Mouse (Mus musculus) testis, postnatal 10 days (tissue): ENCODE results near the gene Rnh1.

Experiments used
- DNase-seq: peaks from one replicate; pipeline ENCODE4 v3.0.0; 2021; ENCODE audit warnings: low spot score

The Rnh1 gene

GRCm38 (mm10) chr7:141172116-141173006 is at the start of gene Rnh1:
Gene Rnh1 (minus strand): TSS chr7:141172857.
- peak; percentile 95 for DNase-seq

DNA sequence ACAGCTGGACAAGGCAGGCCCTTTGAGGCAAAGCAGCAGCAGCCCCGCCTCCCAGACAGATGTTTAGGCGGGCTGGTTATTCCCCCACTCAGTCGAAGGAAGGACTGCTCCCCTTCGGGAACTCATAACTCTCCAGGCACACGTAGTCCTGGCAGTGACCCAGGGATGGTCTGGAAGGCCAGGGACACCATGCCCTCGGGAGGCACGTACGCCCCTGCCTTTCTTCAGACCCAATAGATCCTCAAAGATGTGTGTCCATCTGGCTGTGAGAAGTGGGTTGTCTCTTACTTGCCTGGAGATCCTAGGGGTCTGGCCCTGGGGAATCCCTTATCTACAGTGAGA is 49.4 kb upstream of the Rnh1 start:
- no peak for DNase-seq

DNA sequence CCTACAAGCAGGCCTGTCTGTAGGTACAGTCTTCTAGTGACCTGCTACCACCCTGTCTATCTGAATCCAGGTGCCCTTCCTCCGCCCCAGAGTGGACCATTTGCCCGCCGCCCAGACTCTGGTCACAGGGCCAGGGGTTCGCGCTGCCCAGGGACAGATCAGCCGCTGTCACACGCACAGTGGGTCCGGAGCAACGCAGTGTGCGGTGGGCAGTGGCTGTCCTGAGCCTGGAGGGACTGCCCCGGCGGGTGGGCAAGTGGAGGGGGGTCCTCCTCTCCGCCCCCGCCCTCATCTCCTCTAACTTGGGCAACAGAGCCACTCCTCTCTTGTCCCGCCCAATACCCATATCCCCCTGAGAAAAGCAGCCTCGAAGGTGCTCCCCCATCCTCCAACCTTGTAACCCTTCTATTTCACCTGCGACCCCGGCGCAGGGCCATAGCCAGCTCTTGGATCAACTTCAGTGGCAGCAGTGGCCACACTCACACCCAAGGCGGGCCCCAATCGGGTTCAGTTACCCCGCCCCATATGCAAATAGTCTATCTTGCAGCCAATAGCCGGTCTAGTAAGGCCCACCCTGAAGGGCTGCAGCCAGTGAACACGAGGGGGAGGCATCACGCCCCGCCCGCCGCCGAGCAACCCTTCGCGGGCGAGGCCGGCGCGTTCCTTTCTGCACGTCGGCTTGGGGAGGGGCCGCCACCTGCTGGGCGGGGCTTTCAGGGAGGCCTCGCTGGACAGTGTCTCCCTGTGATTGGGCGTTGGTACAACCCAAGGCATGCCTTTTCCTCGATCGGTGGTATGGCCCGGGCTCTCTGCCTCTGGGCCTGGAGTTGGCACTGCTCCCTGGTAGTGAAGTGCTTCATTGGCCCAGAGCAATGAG is 48.8 kb upstream of the Rnh1 start:
- peak; percentile 98 for DNase-seq

GRCm38 (mm10) chr7:141220377-141220776 is 47.7 kb upstream of the Rnh1 start:
- DNase-seq, result no peak

GRCm38 (mm10) chr7:141219558-141220099 is 47.0 kb upstream of the Rnh1 start:
- no peak for DNase-seq

DNA sequence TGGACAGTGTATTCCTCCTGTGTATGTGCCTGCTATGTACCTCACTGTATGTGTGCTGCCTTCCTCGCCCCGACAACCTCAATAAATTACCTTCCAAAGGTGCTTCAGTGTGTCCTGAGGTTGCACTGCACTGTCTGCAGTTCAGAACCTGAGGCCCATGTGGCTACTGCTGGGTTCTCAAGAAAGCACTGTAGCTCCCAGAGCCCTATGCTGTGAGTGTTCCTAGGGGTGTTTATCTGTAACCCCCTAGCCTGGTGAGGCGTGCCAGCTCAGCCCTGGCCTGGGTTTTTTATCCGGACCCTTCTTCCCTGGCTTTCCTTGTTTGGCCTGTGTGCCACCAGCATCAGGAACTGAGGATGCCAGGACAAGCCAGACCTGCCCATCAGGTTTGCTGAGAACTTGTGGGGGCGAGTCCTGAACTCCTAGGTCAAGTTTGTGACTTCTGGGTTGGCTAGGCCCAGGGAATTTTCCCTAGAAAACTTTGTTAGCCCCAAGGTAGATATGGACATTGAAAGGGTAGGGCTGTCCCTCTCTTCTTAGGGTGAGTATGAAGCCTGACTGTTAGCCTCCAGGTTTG is 46.0 kb upstream of the Rnh1 start:
- DNase-seq, result no peak

DNA sequence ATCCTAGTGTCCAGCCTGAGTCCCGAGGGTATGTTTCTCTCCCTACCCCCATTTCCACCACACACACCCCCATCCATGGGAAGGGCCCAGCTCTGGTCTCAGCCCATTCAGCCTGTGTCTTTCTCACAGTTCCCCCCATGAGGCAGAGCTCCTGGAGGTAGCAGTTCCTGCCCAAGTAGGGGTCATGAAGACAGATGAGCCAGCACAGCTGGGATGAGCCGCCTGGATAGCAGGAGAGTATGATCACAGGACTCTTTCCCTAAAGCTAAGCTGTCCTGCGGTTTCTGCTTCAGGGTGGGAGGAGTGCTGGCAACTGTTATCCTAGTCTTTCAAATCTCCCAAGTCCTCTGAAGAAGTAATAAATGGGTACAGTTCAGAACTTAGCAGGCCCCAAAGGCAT is 45.5 kb upstream of the Rnh1 start:
- no peak for DNase-seq

- DNase-seq, result no peak
Observed at GRCm38 (mm10) chr7:141217343-141218013, 44.8 kb upstream of the Rnh1 start.

DNA sequence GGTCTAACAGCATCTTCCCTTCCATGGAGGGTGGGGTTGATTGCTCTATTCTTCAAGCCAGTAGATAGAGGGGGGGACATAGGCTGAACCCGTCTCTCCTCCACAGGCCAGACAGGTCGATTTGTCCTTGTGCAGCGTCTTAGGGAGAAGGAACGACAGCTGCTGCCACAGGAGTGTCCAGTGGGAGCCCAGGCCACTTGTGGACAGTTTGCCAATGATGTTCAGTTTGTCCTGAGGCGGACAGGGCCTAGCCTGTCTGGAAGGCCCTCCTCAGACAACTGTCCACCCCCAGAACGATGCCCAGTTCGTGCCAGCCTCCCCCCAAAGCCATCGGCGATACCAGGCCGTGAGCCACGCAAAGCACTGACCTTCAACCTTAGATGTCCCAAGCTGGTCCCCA is 44.2 kb upstream of the Rnh1 start:
- no peak for DNase-seq

- no peak for DNase-seq
Observed at GRCm38 (mm10) chr7:141215880-141216733, 43.5 kb upstream of the Rnh1 start.

- DNase-seq, result peak; percentile 93
Observed at GRCm38 (mm10) chr7:141215101-141215879, 42.6 kb upstream of the Rnh1 start, which contains the start of gene Rassf7. Gene Rassf7 (plus strand): TSS chr7:141215860.

GRCm38 (mm10) chr7:141214310-141214709 is 41.7 kb upstream of the Rnh1 start:
- peak; percentile 35 for DNase-seq

GRCm38 (mm10) chr7:141213605-141214235 is 41.1 kb upstream of the Rnh1 start, which contains the start of gene Lmntd2:
Gene Lmntd2 (minus strand): TSS chr7:141214080.
- DNase-seq, result peak; percentile 39

- no peak for DNase-seq
Observed at GRCm38 (mm10) chr7:141213133-141213532, 40.5 kb upstream of the Rnh1 start.

GRCm38 (mm10) chr7:141210606-141211131 is 38.0 kb upstream of the Rnh1 start:
- no peak for DNase-seq

GRCm38 (mm10) chr7:141210137-141210536 is 37.5 kb upstream of the Rnh1 start:
- DNase-seq, result no peak

DNA sequence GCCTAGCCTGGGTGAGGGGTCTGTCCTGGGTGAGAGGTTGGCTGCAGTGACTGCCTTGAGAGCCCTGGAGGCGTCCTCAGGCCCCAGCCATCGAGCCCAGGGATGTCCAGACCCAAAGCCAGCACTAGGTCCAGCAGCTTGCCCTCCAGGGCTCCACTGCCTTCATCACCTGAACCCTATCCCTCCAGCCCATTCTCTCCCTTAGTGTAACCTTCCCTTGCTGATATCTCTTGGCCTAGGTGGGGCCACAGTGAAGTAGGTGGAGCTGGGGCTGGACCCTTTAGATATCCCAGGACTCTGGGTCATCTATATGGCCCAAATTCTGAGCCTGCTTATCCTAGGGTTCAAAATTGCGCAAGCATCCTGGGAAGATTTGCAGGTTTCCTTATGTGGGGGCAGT is 36.9 kb upstream of the Rnh1 start:
- no peak for DNase-seq

DNA sequence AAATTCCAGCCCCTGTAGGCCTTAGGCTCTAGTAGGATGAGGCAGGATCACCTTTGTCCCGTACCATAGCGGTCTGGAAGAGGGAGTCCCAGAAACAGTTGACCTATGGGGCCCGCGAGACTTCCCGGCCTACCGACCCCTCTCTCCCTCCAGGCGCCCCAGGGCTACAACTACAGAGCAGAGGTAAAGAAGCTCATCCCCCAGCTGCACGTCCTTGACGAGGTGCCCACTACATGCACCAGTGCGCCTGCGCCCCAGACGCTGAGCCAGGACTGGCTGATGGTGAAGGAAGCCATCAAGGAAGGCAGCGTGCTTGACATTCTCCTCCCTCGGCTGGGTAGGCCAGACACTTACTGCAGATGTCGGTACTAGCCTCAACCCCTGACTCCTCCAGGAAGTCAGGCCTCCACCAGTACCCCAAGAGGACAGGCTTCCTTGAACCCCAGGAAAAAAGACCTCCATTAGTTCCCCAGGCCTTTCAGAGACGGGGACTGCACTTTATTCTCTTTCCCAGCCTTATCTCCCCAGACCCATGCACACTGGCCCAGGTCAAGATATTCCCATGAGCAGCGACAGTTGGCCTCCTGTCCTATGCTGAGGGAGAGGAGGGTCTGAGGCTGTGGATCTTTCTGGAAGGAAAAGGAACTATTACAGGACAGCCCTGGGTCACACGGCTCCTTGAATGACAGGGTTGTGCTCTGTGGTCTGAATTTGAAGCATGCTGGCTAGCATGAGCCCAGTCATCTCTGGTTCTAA is 33.7 kb upstream of the Rnh1 start:
- peak; percentile 39 for DNase-seq
